Comparison of ENCODE assay signal across 30 mouse cellular contexts in genomic region chr2:59199476-59199976, GRCm38 (mm10). TPM values are rescaled to one million over a fixed set of nuclear protein-coding genes. Genes with fewer than 3 reads are reported as not detected.
DNase-seq lines count a peak whose midpoint lies in the region; ATAC-seq and TF ChIP-seq lines count a peak whose summit lies in the region.
"Had no signal": no experiment of that assay in that cellular context is flagged by ENCODE, and none has a peak within 500 bp of the region (broad histone marks: within the 10 kb centered on the region; RNA-seq: fewer than 3 reads in every experiment).

No protein-coding gene starts in this region.

- 95% methylated on average over 5 of the region's 5 CpGs for WGBS in intestine, embryonic 14.5 days
- WGBS in intestine, postnatal 0 days = 93% methylated on average over 5 of the region's 5 CpGs
- WGBS in limb, embryonic 10.5 days = 94% methylated on average over 5 of the region's 5 CpGs
- 91% methylated on average over 5 of the region's 5 CpGs for WGBS in kidney, adult 2 months
- 96% methylated on average over 5 of the region's 5 CpGs for WGBS in forebrain, embryonic 12.5 days

- no peak for ATAC-seq in intestine, embryonic 14.5 days (replicated peaks; ENCODE audit: low FRiP score, low TSS enrichment, low read depth)
- ATAC-seq in intestine, postnatal 0 days = no peak
- ATAC-seq in forebrain, embryonic 12.5 days (ENCODE audit: low FRiP score) = no peak
- ATAC-seq: CD4-positive, CD25-positive, alpha-beta regulatory T cell, adult 4 months; forebrain, embryonic 13.5 days; forebrain, embryonic 15.5 days; Patski had no signal

- TF ChIP-seq POLR2A in kidney, adult 2 months (IDR thresholded peaks at IDR 0.05; ENCODE audit: low read depth, low read length) = no peak

- peak; percentile 37 for DNase-seq in intestine, embryonic 14.5 days (ENCODE audit: low spot score)
- DNase-seq in ES-CJ7 (ENCODE audit: low read depth, low spot score) = peak; percentile 26
- peak; percentile 53 for DNase-seq in R1 (ENCODE audit: low read depth, low spot score)
- DNase-seq in limb, embryonic 10.5 days (ENCODE audit: low spot score) = peak; percentile 17
- no peak for DNase-seq in kidney, adult 2 months
- no peak for DNase-seq in adrenal gland, postnatal 36 days
- DNase-seq: adrenal gland, adult 2 months; adrenal gland, postnatal 10 days; adrenal gland, postnatal 25 days; B cell, adult 2 months; cerebellum, adult 11 months; cerebellum, adult 18-20 months; cerebellum, adult 8-10 months; cerebellum, adult 9-11 months; cerebellum, postnatal 14 days; cerebellum, postnatal 36 days; embryo, embryonic 11 days had no signal

- peaks cover 4% of the 10 kb centered on the region; the same call in 1 of the 2 replicates for H3K4me1 ChIP-seq in intestine, embryonic 14.5 days (replicated peaks; ENCODE audit: control insufficient read depth, insufficient read depth, low read length)
- no peaks in the 10 kb centered on the region for H3K4me1 ChIP-seq in intestine, postnatal 0 days (replicated peaks; ENCODE audit: control insufficient read depth, insufficient read depth, low read length)
- peaks cover 12% of the 10 kb centered on the region for H3K4me1 ChIP-seq in limb, embryonic 10.5 days
- peaks cover 46% of the 10 kb centered on the region for H3K4me1 ChIP-seq in kidney, adult 2 months (ENCODE audit: control insufficient read depth, insufficient read depth, low read length)
- peaks cover 4% of the 10 kb centered on the region; the same call in 1 of the 2 replicates for H3K4me1 ChIP-seq in forebrain, embryonic 12.5 days
- H3K4me1 ChIP-seq: forebrain, embryonic 13.5 days had no signal

- no peak overlapping the region for H3K27ac ChIP-seq in intestine, embryonic 14.5 days (ENCODE audit: low read depth)
- no peak overlapping the region for H3K27ac ChIP-seq in intestine, postnatal 0 days (ENCODE audit: low read depth, low read length)
- H3K27ac ChIP-seq in limb, embryonic 10.5 days = no peak overlapping the region
- no peak overlapping the region for H3K27ac ChIP-seq in kidney, adult 2 months (ENCODE audit: insufficient read depth, low read depth, low read length)
- no peak overlapping the region for H3K27ac ChIP-seq in forebrain, embryonic 12.5 days
- H3K27ac ChIP-seq: embryonic facial prominence, embryonic 15.5 days; forebrain, embryonic 10.5 days; forebrain, embryonic 13.5 days; forebrain, embryonic 15.5 days had no signal

- no peak for TF ChIP-seq CTCF in intestine, postnatal 0 days (IDR thresholded peaks at IDR 0.05; ENCODE audit: low read depth)
- no peak for TF ChIP-seq CTCF in kidney, adult 2 months (conservative IDR thresholded peaks at IDR 0.05; ENCODE audit: insufficient read depth, insufficient read length, low read depth, low read length)

- no peaks in the 10 kb centered on the region for H3K36me3 ChIP-seq in intestine, embryonic 14.5 days (ENCODE audit: control insufficient read depth, insufficient read depth, low read length)
- no peaks in the 10 kb centered on the region for H3K36me3 ChIP-seq in intestine, postnatal 0 days (ENCODE audit: control insufficient read depth, insufficient read depth)
- H3K36me3 ChIP-seq in limb, embryonic 10.5 days = no peaks in the 10 kb centered on the region
- H3K36me3 ChIP-seq in kidney, adult 2 months (ENCODE audit: control insufficient read depth, insufficient read depth, low read length) = no peaks in the 10 kb centered on the region
- H3K36me3 ChIP-seq in forebrain, embryonic 12.5 days (replicated peaks) = no peaks in the 10 kb centered on the region
- H3K36me3 ChIP-seq: embryonic facial prominence, embryonic 13.5 days; embryonic facial prominence, embryonic 15.5 days; forebrain, embryonic 15.5 days had no signal

- H3K9ac ChIP-seq in intestine, embryonic 14.5 days (ENCODE audit: low read length) = no peak overlapping the region
- no peak overlapping the region for H3K9ac ChIP-seq in intestine, postnatal 0 days (ENCODE audit: low read depth, low read length)
- H3K9ac ChIP-seq in forebrain, embryonic 12.5 days = no peak overlapping the region
- H3K9ac ChIP-seq: embryonic facial prominence, embryonic 13.5 days; embryonic facial prominence, embryonic 15.5 days; forebrain, embryonic 13.5 days; forebrain, embryonic 15.5 days had no signal

- H3K4me3 ChIP-seq in intestine, embryonic 14.5 days (ENCODE audit: low read depth, low read length) = no peak overlapping the region
- H3K4me3 ChIP-seq in intestine, postnatal 0 days (ENCODE audit: low read depth, low read length) = no peak overlapping the region
- no peak overlapping the region for H3K4me3 ChIP-seq in limb, embryonic 10.5 days
- no peak overlapping the region for H3K4me3 ChIP-seq in kidney, adult 2 months (ENCODE audit: insufficient read depth, low read depth, low read length)
- no peak overlapping the region for H3K4me3 ChIP-seq in forebrain, embryonic 12.5 days (replicated peaks)
- H3K4me3 ChIP-seq: embryonic facial prominence, embryonic 13.5 days; embryonic facial prominence, embryonic 15.5 days; erythroblast, embryonic 14.5 days; forebrain, embryonic 10.5 days; forebrain, embryonic 13.5 days; forebrain, embryonic 15.5 days had no signal

- no peaks in the 10 kb centered on the region for H3K27me3 ChIP-seq in intestine, embryonic 14.5 days (replicated peaks; ENCODE audit: control insufficient read depth, insufficient read depth, low read length)
- H3K27me3 ChIP-seq in intestine, postnatal 0 days (replicated peaks; ENCODE audit: control insufficient read depth, insufficient read depth, low read length) = no peaks in the 10 kb centered on the region
- no peaks in the 10 kb centered on the region for H3K27me3 ChIP-seq in limb, embryonic 10.5 days (ENCODE audit: low read depth, poor library complexity, severe bottlenecking)
- H3K27me3 ChIP-seq in kidney, adult 2 months (replicated peaks; ENCODE audit: control insufficient read depth, insufficient read depth, low read length) = no peaks in the 10 kb centered on the region
- no peaks in the 10 kb centered on the region for H3K27me3 ChIP-seq in forebrain, embryonic 12.5 days
- H3K27me3 ChIP-seq: CH12.LX; embryonic facial prominence, embryonic 13.5 days; embryonic facial prominence, embryonic 15.5 days; forebrain, embryonic 13.5 days; forebrain, embryonic 15.5 days; Patski had no signal

- no peaks in the 10 kb centered on the region for H3K9me3 ChIP-seq in intestine, embryonic 14.5 days (ENCODE audit: control insufficient read depth, low read length)
- no peaks in the 10 kb centered on the region for H3K9me3 ChIP-seq in intestine, postnatal 0 days (ENCODE audit: control insufficient read depth)
- H3K9me3 ChIP-seq in limb, embryonic 10.5 days (replicated peaks) = no peaks in the 10 kb centered on the region
- H3K9me3 ChIP-seq in forebrain, embryonic 12.5 days = no peaks in the 10 kb centered on the region
- H3K9me3 ChIP-seq: embryonic facial prominence, embryonic 13.5 days; embryonic facial prominence, embryonic 15.5 days; forebrain, embryonic 10.5 days; forebrain, embryonic 13.5 days; forebrain, embryonic 15.5 days had no signal

- H3K4me2 ChIP-seq in intestine, embryonic 14.5 days (ENCODE audit: low read length) = no peak overlapping the region
- no peak overlapping the region for H3K4me2 ChIP-seq in intestine, postnatal 0 days (replicated peaks; ENCODE audit: low read depth)
- no peak overlapping the region for H3K4me2 ChIP-seq in forebrain, embryonic 12.5 days
- H3K4me2 ChIP-seq: embryonic facial prominence, embryonic 13.5 days; embryonic facial prominence, embryonic 15.5 days; forebrain, embryonic 13.5 days; forebrain, embryonic 15.5 days had no signal

RNA-seq across cellular contexts. Expression of gene Pkp4, which starts 38.9 kb away (rescaled TPM):
- polyA plus RNA-seq in intestine, embryonic 14.5 days (2014; fragmentation: Nextera tagmentation; extraction: Ambion mirVana) = 24.4 and 25.6 TPM in 2 replicates
- 27.7 and 30.5 TPM in 2 replicates for polyA plus RNA-seq in intestine, postnatal 0 days (2015; fragmentation: Nextera tagmentation; extraction: Ambion mirVana)
- polyA plus RNA-seq in limb, embryonic 10.5 days (2016; fragmentation: Nextera tagmentation; extraction: Ambion mirVana) = 12.4 and 15.0 TPM in 2 replicates
- polyA plus RNA-seq in kidney, adult 2 months (2012; rRNA removed) = 211 and 242 TPM in 2 replicates
- 19.0 and 20.1 TPM in 2 replicates for polyA plus RNA-seq in forebrain, embryonic 12.5 days (2016; fragmentation: Nextera tagmentation; extraction: Ambion mirVana)
- 10 to 100 TPM; 51.9 to 60.8 TPM for total RNA-seq in adrenal gland, postnatal 36 days (2021)
- total RNA-seq: CH12.LX, MEL had no signal

RNA-seq across cellular contexts. Expression of gene Ccdc148, which starts 39.0 kb away (rescaled TPM):
- 0.51 and 0.62 TPM in 2 replicates for polyA plus RNA-seq in intestine, embryonic 14.5 days (2014; fragmentation: Nextera tagmentation; extraction: Ambion mirVana)
- polyA plus RNA-seq in intestine, postnatal 0 days (2015; fragmentation: Nextera tagmentation; extraction: Ambion mirVana) = 0.80 and 0.81 TPM in 2 replicates
- polyA plus RNA-seq in limb, embryonic 10.5 days (2016; fragmentation: Nextera tagmentation; extraction: Ambion mirVana) = 0.23 and 0.70 TPM in 2 replicates
- polyA plus RNA-seq in kidney, adult 2 months (2012; rRNA removed) = 0.90 and 1.0 TPM in 2 replicates
- 2.4 TPM in 2 replicates for polyA plus RNA-seq in forebrain, embryonic 12.5 days (2016; fragmentation: Nextera tagmentation; extraction: Ambion mirVana)
- total RNA-seq in adrenal gland, postnatal 36 days (2021) = under 1 TPM; 0.86 to 0.99 TPM
- total RNA-seq: CH12.LX; common myeloid progenitor, adult 5-6 weeks; MEL had no signal
- polyA plus RNA-seq: erythroblast, embryonic 14.5 days had no signal

Comparison
In these comparisons a context has a peak if more than half of its experiments do, and no peak if none do; other contexts are left out.
1. DNase-seq: peak in intestine, embryonic 14.5 days (single experiment), ES-CJ7 (single experiment), R1 (single experiment) and limb, embryonic 10.5 days (single experiment); none in kidney, adult 2 months (single experiment) and adrenal gland, postnatal 36 days (0 of 2).